Mouse (Mus musculus): ENCODE results near the gene Fgd2.

DNA sequence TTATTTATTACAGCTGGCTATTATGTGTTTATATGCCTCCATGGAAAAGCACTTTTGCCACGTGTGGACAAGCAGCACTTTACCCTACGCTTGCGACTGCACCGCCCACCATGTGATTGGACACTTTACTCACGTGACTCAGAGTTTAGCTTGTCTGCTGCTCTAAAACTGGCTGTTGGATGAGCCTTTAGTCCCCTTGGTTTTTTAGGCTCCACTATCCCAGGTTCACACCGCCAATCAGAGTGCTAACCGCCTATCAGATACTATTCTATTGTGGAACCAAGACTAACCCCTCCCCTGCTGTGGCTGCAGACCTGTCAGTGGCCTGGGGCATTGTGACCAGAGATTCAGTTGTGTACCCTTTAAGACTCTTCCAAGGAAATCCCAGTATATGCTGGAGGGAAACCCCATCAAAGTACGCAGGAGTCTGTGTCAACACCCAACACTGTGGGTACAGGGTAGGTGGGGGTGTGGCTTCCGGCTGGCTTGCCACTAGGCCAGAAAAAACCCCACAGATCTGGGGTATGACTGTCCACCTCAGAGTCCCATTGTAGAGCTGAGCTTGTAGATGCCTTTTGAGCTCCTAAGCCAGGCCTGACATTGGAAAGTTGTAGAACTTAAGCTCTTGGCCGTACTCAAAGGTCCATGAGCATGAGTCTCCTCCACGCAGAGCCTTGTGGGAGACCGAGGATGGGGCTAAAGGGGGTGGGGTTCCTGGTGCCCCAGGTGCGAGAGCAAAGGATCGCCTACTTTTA, 32.8 kb downstream of the Fgd2 start:
- no peak for TF ChIP-seq CTCF (IDR thresholded peaks at IDR 0.05; ENCODE audit: extremely low read depth, insufficient read depth, insufficient read length, insufficient replicate concordance)
- TF ChIP-seq POLR2A (IDR thresholded peaks at IDR 0.05; ENCODE audit: low read depth, low read length) = no peak
